ENCODE assay signal across 15 mouse cellular contexts in the genomic region with DNA sequence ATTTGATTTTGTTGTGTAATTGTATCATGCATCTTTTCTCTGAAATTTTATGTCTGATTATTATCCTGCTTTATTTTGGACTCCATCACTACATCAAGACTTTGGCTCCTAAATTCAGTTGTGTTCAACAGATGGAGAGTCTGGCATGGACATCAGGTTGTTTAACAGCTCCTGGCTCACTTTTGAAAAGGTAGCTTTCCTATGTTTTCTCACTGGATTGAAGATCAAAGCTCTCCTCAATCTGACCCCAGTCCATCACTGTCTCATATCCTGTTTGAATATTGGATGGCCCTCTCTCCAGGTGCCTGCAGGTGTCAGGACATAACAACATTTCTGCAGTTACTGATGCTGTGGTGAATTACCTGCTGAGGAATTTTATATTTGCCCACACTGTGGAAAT.
"Had no signal": no experiment of that assay in that cellular context is flagged by ENCODE, and none has a peak within 500 bp of the region (broad histone marks: within the 10 kb centered on the region; RNA-seq: fewer than 3 reads in every experiment).

No protein-coding gene starts in this region.

- ATAC-seq: forebrain, embryonic 13.5 days; forebrain, embryonic 14.5 days; forebrain, embryonic 15.5 days; forebrain, embryonic 16.5 days; forebrain, postnatal 0 days had no signal

- DNase-seq: cerebellum, postnatal 10 days; embryo, embryonic 11 days; forebrain, postnatal 0 days; gastrocnemius, adult 2 months; gastrocnemius, postnatal 10 days; gastrocnemius, postnatal 14 days; gastrocnemius, postnatal 25 days; gastrocnemius, postnatal 36 days; heart, adult 11 months; heart, adult 18-20 months; heart, adult 2 months had no signal
